Mouse (Mus musculus): ENCODE data around the gene Tmem209. TPM values are rescaled to one million over a fixed set of nuclear protein-coding genes. Genes with fewer than 3 reads are reported as not detected.

The Tmem209 gene
- polyA plus RNA-seq, 1 experiment: 15.0 TPM

GRCm38 (mm10) chr6:30545689-30546088 lies 36.1 kb upstream of the Tmem209 start:
- no peak overlapping the region for H3K4me3 ChIP-seq (ENCODE audit: insufficient read depth, low read depth, low read length)
- no peak overlapping the region for H3K27ac ChIP-seq (replicated peaks; ENCODE audit: low read depth, low read length)
- no peaks in the 10 kb centered on the region; the same call in 1 of the 2 replicates for H3K4me1 ChIP-seq (ENCODE audit: control insufficient read depth, insufficient read depth, insufficient read length, low read length)

DNA sequence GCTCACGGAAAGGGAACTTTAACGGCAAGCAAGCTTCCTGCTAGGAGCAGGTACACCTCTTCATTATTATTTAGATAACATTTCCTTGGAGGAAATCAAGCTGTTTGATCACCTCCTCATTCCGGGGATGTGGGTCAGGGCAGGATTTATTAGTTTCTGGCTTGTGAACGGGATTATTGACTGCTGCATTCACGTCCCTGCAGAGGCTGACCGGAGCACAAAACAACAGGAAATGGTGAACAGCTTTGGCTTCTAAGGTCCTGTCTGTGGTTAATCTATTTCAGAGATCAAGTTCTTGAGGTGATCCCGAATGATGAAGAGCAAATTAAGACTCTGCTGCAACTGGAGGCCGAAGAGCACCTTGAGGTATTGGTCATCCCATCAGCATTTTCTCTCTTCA lies 34.3 kb upstream of the Tmem209 start:
- Histone ChIP-seq H3K4me1 (ENCODE audit: control insufficient read depth, insufficient read depth, insufficient read length, low read length) (no peaks in the 10 kb centered on the region; the same call in 1 of the 2 replicates), H3K4me3 (ENCODE audit: insufficient read depth, low read depth, low read length) (no peak overlapping the region), H3K27ac (replicated peaks; ENCODE audit: low read depth, low read length) (no peak overlapping the region)

GRCm38 (mm10) chr6:30543077-30543476 lies 33.5 kb upstream of the Tmem209 start:
- Histone ChIP-seq H3K27ac (replicated peaks; ENCODE audit: low read depth, low read length) (no peak overlapping the region), H3K4me3 (ENCODE audit: insufficient read depth, low read depth, low read length) (no peak overlapping the region), H3K4me1 (ENCODE audit: control insufficient read depth, insufficient read depth, insufficient read length, low read length) (no peaks in the 10 kb centered on the region; the same call in 1 of the 2 replicates)

DNA sequence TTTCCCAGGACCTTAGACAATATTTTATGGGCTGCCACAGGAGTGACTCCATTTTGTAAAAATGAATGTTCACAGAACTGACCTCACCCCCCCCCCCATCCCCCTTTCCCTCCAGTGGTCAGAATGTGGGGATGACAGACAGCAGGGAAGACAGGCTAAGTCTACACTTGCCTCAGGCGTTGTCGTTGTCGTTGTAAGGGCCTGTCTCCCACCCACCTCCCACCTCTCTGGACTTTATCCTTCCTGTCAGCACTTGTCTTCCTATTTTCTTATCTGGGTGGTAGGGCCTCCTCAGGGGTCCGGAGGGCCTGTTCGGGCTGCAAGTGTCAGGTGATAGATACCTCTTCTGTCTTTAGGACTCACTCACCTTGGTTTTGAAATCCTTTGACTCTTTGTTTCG lies 32.7 kb upstream of the Tmem209 start:
- Histone ChIP-seq H3K4me1 (ENCODE audit: control insufficient read depth, insufficient read depth, insufficient read length, low read length) (no peaks in the 10 kb centered on the region; the same call in 1 of the 2 replicates), H3K27ac (replicated peaks; ENCODE audit: low read depth, low read length) (no peak overlapping the region), H3K4me3 (ENCODE audit: insufficient read depth, low read depth, low read length) (no peak overlapping the region)

GRCm38 (mm10) chr6:30541009-30541799 lies 31.6 kb upstream of the Tmem209 start, which contains the start of gene Cpa2:
TSS of gene Cpa2 (plus strand) at chr6:30541582.
- no peak within 1 kb of the TSS for H3K4me3 ChIP-seq (ENCODE audit: insufficient read depth, low read depth, low read length)
- no peaks in the 10 kb centered on the region; the same call in 1 of the 2 replicates for H3K4me1 ChIP-seq (ENCODE audit: control insufficient read depth, insufficient read depth, insufficient read length, low read length)
- H3K27ac ChIP-seq (replicated peaks; ENCODE audit: low read depth, low read length): no peak within 1 kb of the TSS

DNA sequence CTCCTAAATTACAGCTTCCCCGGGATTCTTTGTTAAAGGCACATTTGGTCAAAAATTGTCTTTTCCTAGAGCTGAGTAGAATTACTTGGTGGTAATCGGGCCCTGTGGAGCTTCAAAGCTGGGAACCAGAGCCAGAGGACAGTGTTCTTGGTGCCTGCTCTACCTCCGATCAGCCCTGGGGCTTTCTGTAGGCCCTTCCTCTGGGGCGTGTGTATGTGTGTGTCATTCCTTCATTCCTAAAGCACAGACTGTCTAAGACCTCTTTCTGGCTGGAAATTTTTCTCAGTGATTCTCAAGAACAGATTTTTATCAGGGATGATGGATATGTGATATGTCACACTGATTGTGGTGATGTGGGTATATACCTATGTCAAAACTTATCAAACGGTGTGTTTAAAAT lies 29.2 kb upstream of the Tmem209 start:
- Histone ChIP-seq H3K4me3 (ENCODE audit: insufficient read depth, low read depth, low read length) (no peak overlapping the region), H3K4me1 (ENCODE audit: control insufficient read depth, insufficient read depth, insufficient read length, low read length) (no peaks in the 10 kb centered on the region; the same call in 1 of the 2 replicates), H3K27ac (replicated peaks; ENCODE audit: low read depth, low read length) (no peak overlapping the region)

GRCm38 (mm10) chr6:30538240-30538639 lies 28.7 kb upstream of the Tmem209 start:
- H3K27ac ChIP-seq (replicated peaks; ENCODE audit: low read depth, low read length): no peak overlapping the region
- no peaks in the 10 kb centered on the region for H3K4me1 ChIP-seq (ENCODE audit: control insufficient read depth, insufficient read depth, insufficient read length, low read length)
- no peak overlapping the region for H3K4me3 ChIP-seq (ENCODE audit: insufficient read depth, low read depth, low read length)

DNA sequence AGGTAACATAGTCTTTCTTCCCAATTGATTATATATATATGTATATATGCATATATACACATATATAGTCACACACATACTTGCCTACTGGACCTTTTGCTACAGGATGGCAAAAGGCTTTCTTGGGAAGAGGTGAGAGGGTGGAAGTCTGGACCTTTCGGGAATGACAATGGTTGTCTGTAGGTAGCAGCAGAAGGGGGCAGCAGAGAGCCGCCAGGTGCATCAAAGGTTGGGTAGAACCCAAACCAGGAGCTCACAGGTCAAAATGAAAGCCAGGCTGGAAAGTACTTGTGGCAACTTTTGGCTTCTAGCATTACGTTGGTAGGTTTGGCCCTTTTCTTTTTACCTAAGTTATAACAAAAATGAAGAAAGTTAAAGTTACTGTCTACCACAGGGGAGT lies 25.8 kb upstream of the Tmem209 start:
- H3K27ac ChIP-seq (replicated peaks; ENCODE audit: low read depth, low read length): no peak overlapping the region

GRCm38 (mm10) chr6:30528800-30529199 lies 19.2 kb upstream of the Tmem209 start:
- Histone ChIP-seq H3K4me1 (ENCODE audit: control insufficient read depth, insufficient read depth, insufficient read length, low read length) (no peaks in the 10 kb centered on the region), H3K4me3 (ENCODE audit: insufficient read depth, low read depth, low read length) (no peak overlapping the region), H3K27ac (replicated peaks; ENCODE audit: low read depth, low read length) (no peak overlapping the region)

More for the DNA sequence above, 25.8 kb upstream of the Tmem209 start:
- no peaks in the 10 kb centered on the region for H3K4me1 ChIP-seq (ENCODE audit: control insufficient read depth, insufficient read depth, insufficient read length, low read length)
- no peak overlapping the region for H3K4me3 ChIP-seq (ENCODE audit: insufficient read depth, low read depth, low read length)

DNA sequence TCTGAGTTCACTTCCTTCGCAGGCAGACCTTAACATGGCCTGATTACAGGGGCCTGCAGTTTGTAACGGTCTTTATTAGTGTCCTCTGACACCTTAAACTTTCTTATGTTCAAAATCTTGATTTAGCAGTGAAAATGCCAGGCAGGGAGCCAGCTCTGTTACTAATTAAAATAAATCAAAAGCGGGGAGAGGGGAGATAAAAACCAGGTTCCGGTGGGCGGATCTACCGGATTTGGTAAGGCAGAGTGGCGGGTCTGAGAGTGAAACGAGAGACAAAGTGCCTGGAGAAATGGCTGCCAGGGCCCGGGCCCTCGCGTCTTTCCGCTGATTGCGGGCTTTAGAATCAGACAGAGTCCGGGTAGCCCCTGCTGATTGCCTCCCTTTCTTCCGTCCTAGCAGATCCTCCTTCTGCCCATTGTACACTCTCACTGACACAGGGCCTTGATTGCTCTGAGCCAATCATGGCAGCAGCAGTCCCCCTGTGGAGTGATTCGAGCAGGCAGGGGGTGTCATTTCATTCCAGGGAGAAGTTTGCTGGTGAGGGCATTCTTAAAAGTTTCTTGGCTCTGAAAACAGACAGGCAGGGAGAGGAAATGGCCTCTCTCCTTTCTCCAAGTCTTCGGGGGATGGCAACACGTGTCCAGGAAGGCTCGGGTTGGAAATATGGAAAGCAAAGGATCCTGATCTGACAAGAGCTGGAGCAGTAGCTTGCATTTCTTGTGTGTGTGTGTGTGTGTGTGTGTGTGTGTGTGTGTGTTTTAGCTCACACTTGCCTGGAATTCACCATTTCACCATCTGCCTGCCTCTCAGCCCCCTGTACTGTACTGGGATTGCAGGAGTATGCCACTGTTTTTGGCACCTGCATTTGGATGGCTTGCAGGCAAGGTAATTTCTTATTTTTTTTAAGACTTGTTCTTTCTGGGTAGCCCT lies 17.3 kb upstream of the Tmem209 start:
- H3K27ac ChIP-seq (replicated peaks; ENCODE audit: low read depth, low read length): no peak overlapping the region
- H3K4me3 ChIP-seq (ENCODE audit: insufficient read depth, low read depth, low read length): 0 out of 2 replicates have a peak overlapping the region, but pooled peaks have one; percentile 18
- no peaks in the 10 kb centered on the region for H3K4me1 ChIP-seq (ENCODE audit: control insufficient read depth, insufficient read depth, insufficient read length, low read length)

GRCm38 (mm10) chr6:30525456-30526332 lies 16.1 kb upstream of the Tmem209 start:
- Histone ChIP-seq H3K4me1 (ENCODE audit: control insufficient read depth, insufficient read depth, insufficient read length, low read length) (no peaks in the 10 kb centered on the region), H3K4me3 (ENCODE audit: insufficient read depth, low read depth, low read length) (no peak overlapping the region), H3K27ac (replicated peaks; ENCODE audit: low read depth, low read length) (no peak overlapping the region)

- Histone ChIP-seq H3K4me3 (ENCODE audit: insufficient read depth, low read depth, low read length) (no peak overlapping the region), H3K4me1 (ENCODE audit: control insufficient read depth, insufficient read depth, insufficient read length, low read length) (no peaks in the 10 kb centered on the region), H3K27ac (replicated peaks; ENCODE audit: low read depth, low read length) (no peak overlapping the region)
Observed at GRCm38 (mm10) chr6:30520400-30520799, 10.8 kb upstream of the Tmem209 start.

DNA sequence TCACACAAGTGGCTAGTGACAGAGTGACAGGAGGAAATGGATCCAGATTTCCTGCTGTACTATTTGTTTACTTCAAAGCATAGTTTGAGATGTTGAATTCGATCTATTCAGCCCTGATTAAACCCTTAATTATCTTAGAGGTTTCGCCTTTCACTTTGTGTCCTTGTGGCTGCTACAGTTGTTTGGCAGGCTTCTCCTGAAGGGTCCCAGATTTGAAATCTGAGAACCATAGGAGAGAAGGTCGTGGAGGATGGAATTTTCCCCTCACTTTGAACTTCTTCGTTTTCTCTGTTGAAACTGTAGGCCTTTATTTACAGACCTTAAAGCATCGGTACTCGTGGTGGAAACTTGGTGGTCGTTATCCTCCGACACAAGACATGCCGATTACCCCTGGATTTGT lies 4.7 kb upstream of the Tmem209 start:
- peaks cover 4% of the 10 kb centered on the region; the same call in 1 of the 2 replicates for H3K4me1 ChIP-seq (ENCODE audit: control insufficient read depth, insufficient read depth, insufficient read length, low read length)
- H3K27ac ChIP-seq (replicated peaks; ENCODE audit: low read depth, low read length): no peak overlapping the region
- H3K4me3 ChIP-seq (ENCODE audit: insufficient read depth, low read depth, low read length): no peak overlapping the region

GRCm38 (mm10) chr6:30510291-30510690 lies 708 bp upstream of the Tmem209 start:
- Histone ChIP-seq H3K4me3 (ENCODE audit: insufficient read depth, low read depth, low read length) (no peak overlapping the region), H3K4me1 (ENCODE audit: control insufficient read depth, insufficient read depth, insufficient read length, low read length) (peaks cover 4% of the 10 kb centered on the region; the same call in 1 of the 2 replicates), H3K27ac (replicated peaks; ENCODE audit: low read depth, low read length) (peak overlapping the region; percentile 42)
